Mouse (Mus musculus) lung, postnatal 14 days (tissue): Measurements from ENCODE around the gene Mfsd4a.

Experiments
- DNase-seq: peaks from one replicate; pipeline ENCODE4 v3.0.0; 2021

Mfsd4a gene

GRCm38 (mm10) chr1:132067261-132068255 lies at the start of gene Mfsd4a:
TSS of gene Mfsd4a (minus strand) at chr1:132068062.
- peak; percentile 44 for DNase-seq

- DNase-seq, result peak; percentile 81
Observed at GRCm38 (mm10) chr1:132116606-132117005, 48.7 kb upstream of the Mfsd4a start.

- DNase-seq, result no peak
Observed at GRCm38 (mm10) chr1:132113098-132113497, 45.2 kb upstream of the Mfsd4a start.

- DNase-seq, result no peak
Observed at GRCm38 (mm10) chr1:132112426-132112825, 44.6 kb upstream of the Mfsd4a start.

DNA sequence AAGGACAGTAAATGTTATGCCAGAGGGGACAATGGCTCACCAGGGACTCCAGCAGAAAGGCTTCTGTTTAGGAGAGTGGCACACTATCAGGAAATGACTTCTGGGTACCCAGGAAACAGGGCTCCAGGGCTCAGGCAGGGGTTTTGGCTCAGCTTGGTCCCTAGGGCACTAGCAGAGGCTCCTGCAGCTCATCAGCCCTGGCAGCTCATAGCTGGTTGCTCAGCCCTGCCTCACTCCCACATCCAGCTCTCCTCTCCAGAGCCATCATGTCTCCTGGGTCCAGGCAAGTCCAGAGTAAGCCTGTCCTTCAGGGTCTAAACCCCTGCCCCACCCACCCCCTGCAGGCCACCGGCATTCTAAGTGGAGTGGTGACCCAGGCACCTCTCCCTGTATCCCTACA lies 43.5 kb upstream of the Mfsd4a start:
- no peak for DNase-seq

DNA sequence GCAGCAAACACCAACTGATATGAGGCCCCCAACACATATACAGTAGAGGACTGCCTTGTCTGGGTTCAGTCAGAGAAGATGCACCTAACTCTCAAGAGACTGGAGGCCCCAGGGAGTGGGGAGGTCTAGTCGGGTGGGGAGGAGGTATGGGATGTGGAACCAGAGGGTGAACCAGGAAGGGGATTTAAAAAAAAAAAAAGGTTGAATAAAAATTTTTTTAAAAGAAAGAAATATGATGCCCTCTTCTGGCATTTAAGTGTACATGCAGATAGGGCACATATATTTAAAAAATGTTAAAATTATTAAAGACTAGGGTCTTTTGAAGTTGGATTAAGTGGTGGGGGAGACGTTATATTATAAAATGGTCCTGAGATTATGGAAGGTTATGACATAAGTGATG lies 41.5 kb upstream of the Mfsd4a start:
- DNase-seq, result no peak

DNA sequence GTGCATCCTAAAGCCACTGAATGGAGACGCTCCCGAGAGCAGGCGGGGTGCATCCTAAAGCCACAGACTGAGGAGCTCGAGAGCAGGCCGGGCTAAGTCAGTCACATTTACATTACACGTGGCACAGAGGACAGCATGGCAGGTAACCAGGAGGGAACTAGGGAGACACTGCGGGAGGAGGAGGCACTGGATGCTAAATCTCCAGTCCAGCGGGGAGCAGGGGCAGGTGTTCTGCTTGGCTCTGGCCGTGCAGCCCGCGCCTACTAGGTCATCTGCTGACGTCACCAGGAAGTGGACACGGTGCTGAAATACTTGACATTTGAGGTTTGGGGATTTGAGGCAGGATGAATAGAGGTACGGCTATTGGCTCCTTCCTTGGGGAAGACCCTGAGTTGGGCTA lies 36.5 kb upstream of the Mfsd4a start:
- no peak for DNase-seq

DNA sequence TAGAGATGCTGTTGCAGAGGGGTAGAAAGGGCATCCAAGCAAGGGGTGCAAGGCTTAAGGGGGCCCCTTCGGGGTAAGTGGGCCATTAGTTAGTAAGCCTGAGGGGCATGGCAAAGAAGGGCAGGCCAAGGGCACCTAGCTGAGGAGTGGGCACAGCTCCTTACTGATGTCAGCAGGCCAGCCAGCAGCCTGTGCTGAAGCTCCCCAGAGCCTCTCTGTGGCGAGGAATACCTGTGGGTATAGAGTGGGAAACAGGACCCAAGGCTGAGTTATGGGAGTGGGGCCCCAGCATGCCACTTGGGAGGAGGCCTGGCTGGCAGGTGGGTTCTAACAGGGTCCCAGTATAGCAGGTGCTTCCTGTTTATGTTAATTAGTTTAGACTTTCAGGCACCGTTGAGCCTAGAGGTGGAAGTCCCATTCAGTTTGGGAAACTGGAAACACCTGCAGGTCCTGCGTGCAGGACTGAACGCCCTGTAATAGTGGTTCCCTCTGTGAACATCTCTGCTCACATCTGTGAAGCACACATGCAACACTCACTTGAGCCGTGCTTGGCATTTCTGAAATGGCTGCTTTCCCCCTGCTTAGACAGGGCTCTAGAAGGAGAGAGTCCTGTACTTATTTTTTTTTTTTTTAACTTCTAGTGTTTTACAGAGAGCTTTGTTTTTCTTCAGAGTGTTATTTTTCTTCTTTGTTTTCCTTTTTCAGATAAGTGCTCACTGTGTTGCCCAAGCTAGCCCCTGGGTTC lies 34.3 kb upstream of the Mfsd4a start:
- no peak for DNase-seq

DNA sequence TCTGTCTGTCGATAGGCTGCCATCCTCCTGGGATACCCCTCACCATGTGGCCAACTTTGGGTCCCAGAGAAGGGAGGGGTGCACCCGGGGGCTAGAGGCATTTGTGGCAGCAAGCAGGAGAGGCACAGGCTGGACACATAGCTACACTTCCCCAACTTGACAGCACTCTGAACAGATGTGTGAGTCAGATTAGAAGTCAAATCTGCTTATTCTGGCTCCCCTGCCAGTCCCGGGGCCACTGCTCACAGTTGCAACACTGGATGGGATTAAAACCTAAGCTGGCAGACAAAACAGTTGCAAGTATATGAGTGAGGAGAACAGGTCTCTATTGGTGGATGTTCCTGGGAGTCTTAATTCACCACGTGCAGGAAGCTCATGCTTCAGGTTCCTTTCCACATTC lies 31.9 kb upstream of the Mfsd4a start:
- no peak for DNase-seq

- no peak for DNase-seq
Observed at GRCm38 (mm10) chr1:132099016-132099415, 31.2 kb upstream of the Mfsd4a start.

DNA sequence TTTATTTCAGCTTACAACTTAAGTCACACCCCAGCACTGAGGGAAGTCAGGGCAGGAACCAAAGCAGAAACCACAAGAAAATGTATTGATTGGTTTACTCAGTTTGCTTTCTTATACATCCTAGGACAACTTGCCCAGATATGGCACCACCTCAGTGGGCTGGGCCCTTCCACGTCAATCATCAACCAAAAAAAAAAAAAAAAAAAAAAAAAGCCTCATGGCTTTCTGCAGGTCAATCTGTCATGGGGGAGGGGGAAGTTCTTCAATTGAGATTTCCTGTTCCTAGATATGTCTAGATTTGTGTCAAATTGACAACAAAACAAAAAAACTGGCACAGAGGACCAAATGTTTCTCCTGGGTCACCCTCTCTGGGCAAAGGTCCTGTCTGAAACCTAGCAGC lies 30.2 kb upstream of the Mfsd4a start:
- DNase-seq, result no peak

DNA sequence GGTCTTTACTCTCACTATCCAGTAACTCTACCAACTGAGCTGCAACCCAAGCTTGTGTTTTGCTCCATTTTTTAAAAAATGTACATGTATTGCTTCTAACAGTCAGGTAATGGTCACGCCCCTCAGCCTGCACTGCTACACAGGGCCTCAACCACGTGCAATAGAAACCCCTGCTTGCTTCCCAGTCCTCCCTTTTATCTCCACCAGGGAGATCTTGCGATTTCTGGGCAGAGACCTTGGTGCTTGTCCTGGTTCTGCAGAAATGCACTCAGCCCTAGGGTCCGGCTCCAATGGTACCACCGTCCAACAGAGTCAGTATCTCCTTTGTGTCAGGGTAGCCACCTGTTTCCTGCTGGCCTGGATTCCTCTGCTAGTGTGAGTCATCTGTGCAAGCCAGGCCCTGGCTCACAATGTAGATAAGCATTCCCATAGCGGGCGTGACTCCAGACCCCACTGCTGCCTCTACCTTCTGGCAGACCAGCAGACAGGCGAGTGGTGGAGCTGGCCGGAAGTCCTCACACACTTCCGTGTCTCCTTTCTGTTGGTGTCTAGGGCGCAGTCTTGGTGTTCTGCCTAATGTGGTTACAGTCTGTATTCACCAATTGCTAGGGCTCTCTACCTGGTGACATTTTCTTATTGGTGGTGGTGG lies 27.6 kb upstream of the Mfsd4a start:
- peak; percentile 33 for DNase-seq

DNA sequence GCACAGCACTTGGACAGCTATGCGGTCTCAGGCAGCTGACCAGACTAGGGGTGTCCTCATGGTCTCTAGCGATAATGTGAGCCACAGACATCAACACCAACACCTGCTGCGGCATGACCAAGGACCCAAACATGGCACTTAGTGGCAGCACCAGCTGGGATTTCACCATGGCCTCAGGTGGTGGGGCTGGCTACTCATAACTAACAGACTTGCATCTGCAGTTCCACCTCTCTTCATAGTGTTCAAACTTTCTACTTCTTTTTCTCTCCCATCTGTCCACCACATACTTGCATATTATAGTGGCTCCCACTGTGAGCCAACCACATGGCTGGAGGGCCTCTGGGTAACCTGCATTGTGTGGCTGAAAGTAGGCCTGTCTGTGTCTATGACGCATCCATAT lies 25.4 kb upstream of the Mfsd4a start:
- no peak for DNase-seq

- DNase-seq, result no peak
Observed at GRCm38 (mm10) chr1:132090266-132090665, 22.4 kb upstream of the Mfsd4a start.

DNA sequence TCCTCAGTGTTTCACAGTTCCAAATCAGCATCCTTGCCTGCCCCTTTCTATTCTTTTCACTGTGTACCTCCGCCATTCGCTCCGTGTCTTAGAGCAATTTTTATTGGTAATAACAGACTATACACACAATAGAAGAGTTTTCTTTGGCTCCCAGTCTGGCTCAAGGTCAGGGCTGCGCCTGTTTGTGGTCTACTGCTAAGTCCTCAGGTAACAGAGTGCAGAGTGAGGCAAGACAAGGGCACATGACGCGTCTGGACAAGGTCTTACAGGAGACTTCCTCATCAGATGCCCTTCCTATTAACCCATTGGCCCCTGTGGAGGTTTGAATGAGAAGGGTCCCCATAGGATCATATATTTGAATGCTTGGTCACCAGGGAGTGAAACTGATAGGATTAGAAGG lies 21.9 kb upstream of the Mfsd4a start:
- DNase-seq, result no peak

DNA sequence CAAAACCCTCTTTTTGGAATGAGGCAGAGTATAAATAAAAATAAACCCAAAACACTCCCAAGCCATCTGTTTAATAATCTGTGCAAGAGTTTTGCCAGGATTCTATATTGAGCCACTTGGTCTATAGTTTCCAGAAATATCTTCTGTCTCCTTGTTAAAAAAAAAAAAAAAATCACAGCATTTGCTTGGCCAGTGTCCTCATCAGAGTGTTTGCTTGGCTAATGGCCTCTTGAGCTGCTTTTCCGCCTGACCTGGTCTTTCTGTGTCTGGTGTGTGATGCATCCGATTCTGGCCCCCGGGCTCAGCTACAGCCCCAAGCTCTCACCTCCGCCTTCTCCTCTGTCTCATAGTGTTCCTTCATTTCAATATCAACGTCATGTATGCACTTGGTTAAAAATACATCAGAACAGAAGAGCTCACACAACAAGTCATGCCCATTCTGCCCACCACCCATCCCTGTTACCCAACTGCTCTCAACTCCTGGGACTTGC lies 20.4 kb upstream of the Mfsd4a start:
- DNase-seq, result no peak

GRCm38 (mm10) chr1:132085181-132086049 lies 17.6 kb upstream of the Mfsd4a start:
- DNase-seq, result no peak

DNA sequence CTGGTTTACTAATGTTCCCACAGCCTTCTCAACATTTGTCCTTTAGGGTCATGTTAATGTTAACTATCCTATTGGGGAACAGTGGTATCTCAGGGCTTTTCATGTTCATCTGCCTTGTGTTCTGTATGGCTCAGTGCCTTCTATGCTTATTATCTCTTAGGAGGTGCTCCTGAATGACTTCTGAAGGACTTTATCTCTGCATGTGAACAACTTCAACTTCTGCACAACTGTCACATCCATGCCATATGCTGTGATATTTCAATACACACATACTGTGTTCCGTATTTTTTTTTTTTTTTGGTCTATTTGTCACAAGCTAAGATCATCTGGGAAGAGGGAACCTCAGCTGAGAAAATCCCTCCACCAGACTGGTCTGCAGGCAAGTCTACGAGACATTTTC lies 10.6 kb upstream of the Mfsd4a start:
- DNase-seq, result no peak

- no peak for DNase-seq
Observed at GRCm38 (mm10) chr1:132075576-132075975, 7.7 kb upstream of the Mfsd4a start.

GRCm38 (mm10) chr1:132070659-132071058 lies 2.8 kb upstream of the Mfsd4a start:
- DNase-seq, result no peak

DNA sequence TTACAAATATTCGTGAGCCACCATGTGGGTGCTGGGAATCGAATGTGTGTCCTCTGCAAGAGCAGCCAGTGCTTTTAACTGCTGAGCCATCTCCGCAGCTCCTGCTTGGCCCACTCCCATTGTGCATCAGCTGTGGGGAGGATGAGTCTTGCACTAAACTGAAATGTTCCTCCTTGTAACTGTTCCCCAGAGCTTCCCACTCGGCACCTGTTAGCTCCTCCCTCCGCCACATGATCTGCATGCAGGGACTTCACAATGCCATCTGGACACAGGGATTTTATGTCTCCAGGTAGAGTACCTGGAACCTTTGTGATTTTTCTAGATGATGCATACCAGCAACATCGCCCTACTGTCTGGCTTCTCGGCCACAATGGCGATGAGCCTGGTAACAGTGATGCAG lies 1.6 kb upstream of the Mfsd4a start:
- DNase-seq, result no peak

- no peak for DNase-seq
Observed at GRCm38 (mm10) chr1:132065475-132066172, 2.2 kb downstream of the Mfsd4a start.
